Mouse (Mus musculus) heart, postnatal 0 days (tissue): Measurements from ENCODE around the gene Gm11032.

ENCODE experiments used
- CTCF ChIP-seq: IDR thresholded peaks from 2 replicates; pipeline ENCODE4 v1.5.1; 2016; ENCODE audit warnings: antibody characterized with exemption, control low read depth, low read depth
- EP300 ChIP-seq: IDR thresholded peaks from 2 replicates; pipeline ENCODE4 v1.6.1; 2016; ENCODE audit warnings: antibody characterized with exemption, low read depth

DNA sequence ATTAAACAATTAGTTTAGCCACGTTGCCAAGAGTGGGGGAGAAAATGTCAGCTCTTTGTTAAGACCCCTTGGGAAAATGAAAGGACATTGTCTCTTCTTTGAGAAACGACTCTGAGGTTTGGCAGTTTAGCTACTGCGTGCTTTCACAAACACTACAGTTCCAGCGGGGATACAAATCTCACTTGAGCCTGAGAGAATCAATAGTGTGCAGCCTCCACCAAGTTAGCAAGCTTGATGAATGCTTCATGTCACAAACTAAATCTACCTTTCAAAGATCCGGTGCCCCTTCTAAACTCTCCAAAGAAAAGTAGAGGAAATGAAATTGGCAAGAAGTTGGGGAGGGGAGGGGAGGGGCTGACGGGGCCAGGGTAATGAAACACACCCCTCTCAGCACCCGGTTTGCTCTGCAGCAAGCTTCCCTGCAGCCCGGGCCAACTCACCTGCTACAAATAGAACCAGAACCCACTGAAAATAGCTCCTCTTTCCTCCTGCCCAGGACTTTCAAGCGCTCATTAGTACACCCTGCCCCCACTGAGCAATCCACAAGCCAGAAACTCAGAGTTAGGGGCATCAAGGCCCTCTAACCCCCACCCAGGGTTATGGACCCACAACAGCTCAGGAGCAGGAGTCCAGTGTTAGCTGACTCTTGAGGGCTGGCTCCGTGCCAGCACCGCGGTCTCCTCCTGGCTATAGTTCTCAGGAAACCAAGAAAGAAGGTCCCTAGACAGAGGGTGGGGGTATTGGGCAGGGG, 17.0 kb upstream of the Gm11032 start:
- no peak for TF ChIP-seq CTCF
- TF ChIP-seq EP300: no peak
